Comparison of ENCODE assay signal across 11 mouse cellular contexts in the genomic region with DNA sequence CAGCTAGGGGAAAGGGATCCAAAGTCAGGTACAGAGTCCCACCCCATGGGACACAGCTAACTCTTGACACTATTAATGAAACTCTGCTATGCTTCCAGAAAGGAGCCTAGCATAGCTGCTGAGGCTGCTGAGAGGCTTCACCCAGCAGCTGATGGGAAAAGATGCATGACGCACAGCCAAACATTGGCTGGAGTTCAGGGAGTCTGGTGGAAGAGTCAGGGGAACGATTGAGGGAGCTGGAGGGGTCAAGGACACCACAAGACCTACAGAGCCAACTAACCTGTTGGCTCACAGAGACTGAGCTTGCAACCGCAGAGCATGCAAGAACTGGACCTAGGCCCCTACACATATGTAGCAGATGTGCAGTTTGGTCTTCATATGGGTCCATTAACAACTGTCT.
"Had no signal": no experiment of that assay in that cellular context is flagged by ENCODE, and none has a peak within 500 bp of the region (broad histone marks: within the 10 kb centered on the region; RNA-seq: fewer than 3 reads in every experiment).

No protein-coding gene starts in this region.

- DNase-seq: kidney, adult 2 months; kidney, postnatal 10 days; kidney, postnatal 36 days; left cerebral cortex, postnatal 4 days; lung, adult 2 months; right cerebral cortex, adult 18-20 months; right cerebral cortex, postnatal 14 days; right cerebral cortex, postnatal 4 days; thymus, adult 2 months; thymus, postnatal 14 days; thymus, postnatal 4 days had no signal
